Mouse (Mus musculus): ENCODE measurements around the gene Cyp4b1.

DNA sequence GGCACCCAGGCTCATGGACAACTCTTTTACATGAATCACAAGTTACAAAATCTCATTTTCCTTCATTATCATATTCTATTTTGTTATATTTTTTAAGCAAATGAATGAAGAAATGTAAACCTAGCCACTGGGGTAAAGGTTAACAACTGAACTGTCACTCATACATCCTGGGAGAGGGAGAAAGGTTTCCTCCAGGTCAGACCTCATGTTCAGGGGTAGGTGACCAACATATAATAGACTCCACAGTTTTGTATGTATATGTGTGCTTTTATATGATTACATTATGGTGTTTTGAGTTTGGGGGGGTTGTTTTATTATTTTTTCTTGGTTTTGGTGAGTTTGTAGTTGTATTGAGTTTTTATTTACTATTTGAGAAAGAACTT, 10.3 kb upstream of the Cyp4b1 start:
- TF ChIP-seq CTCF (conservative IDR thresholded peaks at IDR 0.05; ENCODE audit: insufficient read depth, insufficient read length, low read depth, low read length): no peak
- no peak for TF ChIP-seq POLR2A (IDR thresholded peaks at IDR 0.05; ENCODE audit: low read depth, low read length)
